Mouse (Mus musculus): Measurements from ENCODE around the gene Epb42.
A peak's percentile ranks its signal among the peaks of the same experiment; 100 is the strongest.
"Not testable (repeated sequence)": the region's sequence is repeated elsewhere in the genome, so short reads cannot be mapped to it uniquely, and the experiment has no call there.

Gene Epb42

GRCm38 (mm10) chr2:121007925-121008663 lies 28.8 kb downstream of the Epb42 start, which contains the start of gene Ccndbp1:
TSS of gene Ccndbp1 (plus strand) at chr2:121008403.
- peak; percentile 83 for DNase-seq

DNA sequence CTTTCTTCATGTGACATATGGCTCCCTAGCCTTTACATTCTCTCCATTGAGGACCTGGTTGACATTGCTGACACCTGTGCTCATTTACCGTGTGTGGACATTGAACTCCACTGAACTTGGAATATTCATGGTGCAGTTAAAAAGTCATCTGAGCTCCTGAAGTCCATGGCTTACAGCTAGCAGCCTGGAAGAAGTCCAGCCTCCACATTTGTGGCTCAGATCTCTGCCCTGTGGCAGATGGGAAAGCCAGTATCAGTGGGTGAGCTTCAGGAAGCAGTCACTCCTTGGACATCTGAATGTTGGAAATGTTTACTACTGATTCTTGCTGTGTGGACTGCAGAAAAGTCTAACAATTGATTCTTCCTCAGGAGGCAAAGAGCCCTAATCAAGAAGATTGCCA lies 29.9 kb downstream of the Epb42 start:
- no peak for DNase-seq

GRCm38 (mm10) chr2:121004018-121004811 lies 32.7 kb downstream of the Epb42 start:
- DNase-seq = no peak

- DNase-seq = no peak
Observed at GRCm38 (mm10) chr2:121003586-121003985, 33.3 kb downstream of the Epb42 start.

- DNase-seq = no peak
Observed at GRCm38 (mm10) chr2:120998863-120999262, 38.0 kb downstream of the Epb42 start.

GRCm38 (mm10) chr2:120996607-120997006 lies 40.3 kb downstream of the Epb42 start:
- DNase-seq = not testable (repeated sequence)

GRCm38 (mm10) chr2:120991196-120991595 lies 45.7 kb downstream of the Epb42 start:
- DNase-seq = no peak

DNA sequence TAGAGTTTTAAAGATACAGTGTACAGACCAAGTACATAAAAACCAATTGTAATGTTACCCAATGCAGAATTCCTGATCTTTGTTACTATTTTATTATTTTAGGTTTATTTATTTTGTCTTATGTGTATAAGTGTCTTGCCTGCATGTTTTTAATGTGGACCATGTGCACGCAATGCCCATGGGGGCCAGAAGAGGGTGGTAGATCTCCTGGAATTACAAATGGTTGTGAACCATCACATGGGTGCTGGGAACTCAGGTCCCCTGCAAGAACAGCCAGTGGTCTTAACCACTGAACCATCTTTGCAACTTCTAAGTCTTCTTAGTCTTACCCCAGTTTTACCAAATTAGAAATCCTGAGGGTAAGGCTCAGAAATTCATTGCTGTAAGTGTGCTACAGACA lies 51.6 kb downstream of the Epb42 start:
- no peak for DNase-seq

- no peak for DNase-seq
Observed at GRCm38 (mm10) chr2:120983611-120984010, 53.3 kb downstream of the Epb42 start.

DNA sequence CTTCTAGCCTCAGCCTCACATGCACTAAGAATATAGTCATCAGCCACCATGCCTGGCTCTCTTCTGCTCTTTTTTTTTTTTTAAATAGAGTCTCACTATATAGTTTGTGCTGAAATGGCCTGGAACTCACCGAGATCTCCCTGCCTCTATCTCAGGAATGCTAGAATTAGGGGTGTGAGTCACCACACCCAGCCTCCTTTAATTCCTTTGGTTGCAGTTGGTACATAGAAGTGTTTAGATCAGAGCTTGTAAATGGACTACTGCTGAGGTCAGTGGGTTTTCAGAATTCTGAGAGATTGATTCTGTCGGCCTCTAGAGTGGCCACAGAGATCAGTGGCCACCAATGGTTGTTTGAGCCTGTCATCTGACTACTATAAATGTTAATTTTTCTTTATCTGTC lies 56.0 kb downstream of the Epb42 start:
- no peak for DNase-seq

DNA sequence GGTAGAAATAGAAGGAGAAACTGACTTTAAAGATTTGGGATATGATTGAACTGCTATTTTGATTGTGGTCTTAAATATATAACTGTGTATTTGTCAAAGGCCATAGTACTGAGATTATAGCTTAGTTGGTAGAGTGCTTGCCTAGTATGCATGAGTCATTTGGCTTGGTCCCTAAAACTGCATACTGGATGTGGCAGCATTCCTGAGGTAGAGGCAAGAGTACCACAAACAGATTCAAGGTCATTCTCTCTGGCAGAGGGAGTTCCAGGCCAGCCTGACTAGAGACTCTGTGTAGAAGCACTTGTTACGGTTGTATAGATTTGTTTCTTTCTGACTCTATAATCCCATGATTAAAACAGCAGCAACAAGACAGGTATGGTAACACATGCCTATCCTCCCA lies 57.1 kb downstream of the Epb42 start:
- no peak for DNase-seq

DNA sequence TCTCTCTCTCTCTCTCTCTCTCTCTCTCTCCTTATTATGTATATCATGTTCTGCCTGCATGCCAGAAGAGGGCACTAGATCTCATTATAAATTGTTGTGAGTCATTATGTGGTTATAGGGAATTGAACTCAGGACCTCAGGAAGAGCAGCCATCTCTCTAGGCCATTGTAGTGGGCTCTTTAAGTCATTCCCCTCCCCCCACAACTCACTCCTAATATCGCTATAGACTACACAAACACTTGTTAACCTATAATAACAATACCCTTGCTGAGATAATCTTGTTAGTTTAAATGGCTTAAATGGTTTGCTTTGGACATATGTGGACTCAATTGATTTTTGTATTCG lies 58.2 kb downstream of the Epb42 start:
- no peak for DNase-seq

- no peak for DNase-seq
Observed at GRCm38 (mm10) chr2:120977926-120978692, 58.8 kb downstream of the Epb42 start.

GRCm38 (mm10) chr2:120976990-120977925 lies 59.6 kb downstream of the Epb42 start, which contains the start of gene Tmem62:
TSS of gene Tmem62 (plus strand) at chr2:120977017.
- peak; percentile 67 for DNase-seq

DNA sequence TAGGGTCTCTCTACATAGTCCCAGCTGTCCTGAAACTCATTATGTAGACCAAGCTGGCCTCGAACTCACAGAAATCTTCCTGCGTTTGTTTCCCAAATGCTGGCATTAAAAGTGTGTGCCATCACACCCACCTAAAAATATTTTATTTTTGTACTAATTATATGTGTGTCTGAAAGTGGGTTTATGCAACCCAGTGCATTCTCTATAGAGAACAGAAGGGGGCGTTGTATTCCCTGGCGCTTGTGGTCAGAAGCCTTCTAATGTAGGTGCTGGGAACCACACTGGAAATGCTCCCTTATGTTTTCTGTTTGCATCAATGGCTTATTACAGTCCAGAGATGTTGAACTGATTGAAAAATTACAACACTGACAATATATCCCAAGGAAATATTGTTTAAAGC lies 60.6 kb downstream of the Epb42 start:
- DNase-seq = no peak

DNA sequence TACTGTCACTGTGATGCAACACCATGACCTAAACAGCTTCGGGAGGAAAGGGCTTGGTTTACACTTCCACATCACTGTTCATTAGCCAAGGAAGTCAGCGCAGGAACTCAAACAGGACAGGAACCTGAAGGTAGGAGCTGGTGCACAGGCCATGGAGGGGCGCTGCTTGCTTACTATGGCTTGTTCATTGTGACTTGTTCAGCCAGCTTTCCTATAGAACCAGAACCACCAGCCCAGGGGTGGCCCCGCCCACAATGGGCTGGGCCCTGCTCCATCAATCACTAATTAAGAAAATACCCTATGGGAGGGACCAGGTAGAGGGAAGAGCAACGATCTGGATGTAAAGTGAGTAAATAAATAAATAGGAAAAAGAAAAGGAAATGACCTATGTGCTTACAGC lies 63.9 kb downstream of the Epb42 start:
- no peak for DNase-seq

DNA sequence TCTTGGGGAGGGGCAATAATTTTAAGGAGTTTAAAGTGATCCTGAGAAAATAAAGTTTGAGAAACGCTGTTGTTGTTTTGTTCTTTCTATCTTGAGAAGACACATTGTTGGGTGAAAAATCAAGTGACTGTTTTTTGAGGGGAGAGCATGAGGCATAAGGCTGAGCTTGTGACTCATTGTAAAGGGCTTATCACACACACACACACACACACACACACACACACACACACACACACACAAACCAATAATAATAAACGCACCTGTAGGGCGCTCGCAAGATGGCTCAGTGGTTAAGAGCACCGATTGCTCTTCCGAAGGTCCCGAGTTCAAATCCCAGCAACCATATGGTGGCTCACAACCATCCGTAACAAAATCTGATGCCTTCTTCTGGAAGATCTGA lies 64.6 kb downstream of the Epb42 start:
- not testable (repeated sequence) for DNase-seq

- no peak for DNase-seq
Observed at GRCm38 (mm10) chr2:120971766-120972165, 65.1 kb downstream of the Epb42 start.

- peak; percentile 79 for DNase-seq
Observed at GRCm38 (mm10) chr2:120970559-120971080, 66.3 kb downstream of the Epb42 start, which contains the start of gene Ubr1. TSS of gene Ubr1 (minus strand) at chr2:120970715.

DNA sequence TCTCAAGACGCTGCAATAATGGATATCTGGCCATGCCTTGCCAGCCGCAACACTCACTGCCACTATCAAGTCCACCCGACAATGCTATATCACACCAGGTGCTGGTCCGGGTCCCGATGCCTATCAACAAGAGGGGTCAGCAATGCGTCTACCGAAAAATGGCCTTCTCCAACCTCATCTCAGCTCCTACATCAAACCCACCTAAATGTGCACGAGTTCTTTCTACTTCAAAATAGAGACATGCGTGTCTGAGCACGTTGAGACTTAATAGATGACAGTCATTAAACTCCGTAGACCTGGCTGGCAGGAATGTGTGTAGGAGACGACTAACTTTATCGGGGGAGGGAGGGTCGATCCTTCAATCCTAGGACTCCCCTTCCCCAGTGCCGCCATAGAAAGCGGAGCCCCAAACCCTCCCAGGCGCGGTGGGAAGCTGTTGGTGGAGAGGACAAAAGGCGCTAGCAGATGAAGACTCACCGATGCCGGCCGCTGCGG lies 66.8 kb downstream of the Epb42 start:
- DNase-seq = peak; percentile 3
